Mouse (Mus musculus) forelimb bud, embryonic 11.5 days (tissue): ENCODE data around the gene Ppp1r15b.

Source experiments
- DNase-seq: peaks from one replicate; pipeline ENCODE4 v3.0.0-alpha.2; 2012; ENCODE audit warnings: low read depth, low spot score

Ppp1r15b gene

GRCm38 (mm10) chr1:133121246-133121645, 9.7 kb upstream of the Ppp1r15b start:
- no peak for DNase-seq

- DNase-seq: no peak
Measured at GRCm38 (mm10) chr1:133124137-133124536, 6.8 kb upstream of the Ppp1r15b start.

- no peak for DNase-seq
Measured at GRCm38 (mm10) chr1:133125640-133126364, 5.1 kb upstream of the Ppp1r15b start.

- no peak for DNase-seq
Measured at GRCm38 (mm10) chr1:133126365-133126740, 4.6 kb upstream of the Ppp1r15b start.

GRCm38 (mm10) chr1:133127328-133127727, 3.6 kb upstream of the Ppp1r15b start:
- DNase-seq: no peak

GRCm38 (mm10) chr1:133129471-133130221, 1.3 kb upstream of the Ppp1r15b start:
- no peak for DNase-seq

GRCm38 (mm10) chr1:133131561-133131905, 590 bp downstream of the Ppp1r15b start:
- no peak for DNase-seq

GRCm38 (mm10) chr1:133131936-133132335, 993 bp downstream of the Ppp1r15b start:
- DNase-seq: no peak

- DNase-seq: no peak
Measured at GRCm38 (mm10) chr1:133132388-133133326, 1.7 kb downstream of the Ppp1r15b start.

GRCm38 (mm10) chr1:133133425-133133824, 2.5 kb downstream of the Ppp1r15b start:
- DNase-seq: no peak

GRCm38 (mm10) chr1:133134071-133134470, 3.1 kb downstream of the Ppp1r15b start:
- no peak for DNase-seq

GRCm38 (mm10) chr1:133134881-133135280, 3.9 kb downstream of the Ppp1r15b start:
- no peak for DNase-seq

GRCm38 (mm10) chr1:133135808-133136207, 4.9 kb downstream of the Ppp1r15b start:
- no peak for DNase-seq

- DNase-seq: no peak
Measured at GRCm38 (mm10) chr1:133138401-133138800, 7.5 kb downstream of the Ppp1r15b start.

GRCm38 (mm10) chr1:133146014-133147009, 15.4 kb downstream of the Ppp1r15b start:
- DNase-seq: peak; percentile 50

GRCm38 (mm10) chr1:133147324-133147723, 16.4 kb downstream of the Ppp1r15b start:
- no peak for DNase-seq

GRCm38 (mm10) chr1:133148122-133148521, 17.2 kb downstream of the Ppp1r15b start:
- no peak for DNase-seq

GRCm38 (mm10) chr1:133150556-133150955, 19.6 kb downstream of the Ppp1r15b start:
- no peak for DNase-seq

- DNase-seq: no peak
Measured at GRCm38 (mm10) chr1:133152213-133152612, 21.3 kb downstream of the Ppp1r15b start.

GRCm38 (mm10) chr1:133155270-133155669, 24.3 kb downstream of the Ppp1r15b start:
- no peak for DNase-seq

- no peak for DNase-seq
Measured at GRCm38 (mm10) chr1:133159128-133159564, 28.2 kb downstream of the Ppp1r15b start.
